Mouse (Mus musculus) left cerebral cortex, postnatal 14 days (tissue): ENCODE data around the gene Sohlh1. TPM values are rescaled to one million over a fixed set of nuclear protein-coding genes. Genes with fewer than 3 reads are reported as not detected.
"Not testable (repeated sequence)": the region's sequence is repeated elsewhere in the genome, so short reads cannot be mapped to it uniquely, and the experiment has no call there.

Experiments used
- DNase-seq, 2 experiments: peaks; one replicate each; pipeline ENCODE4 v3.0.0; 2021 to 2022; ENCODE audit warnings: low spot score in 2 of 2, mixed read lengths in 1 of 2
- intact Hi-C: fragments of 180-260 bp; cut with DNase I; formaldehyde crosslinking; loops from one replicate; pipeline ENCODE4 v1.15.1; 2025
- total RNA-seq, 2 experiments: library from RNA; stranded (reverse); gene quantifications; 2 replicates each; pipeline ENCODE4 v1.2.3; 2021

Gene Sohlh1
- total RNA-seq, 2 experiments from 2014 or later = not detected

GRCm38 (mm10) chr2:25846516-25846915, 532 bp downstream of the Sohlh1 start:
- intact Hi-C loops = no loop called here
- no peak for DNase-seq

- intact Hi-C loops = no loop called here
- no peak for DNase-seq
These were observed 3.0 kb downstream of the Sohlh1 start for GRCm38 (mm10) chr2:25844097-25844496.

GRCm38 (mm10) chr2:25842758-25843157, 4.3 kb downstream of the Sohlh1 start:
- intact Hi-C loops = no loop called here
- DNase-seq = peak; percentile 40 to 62

GRCm38 (mm10) chr2:25842161-25842560, 4.9 kb downstream of the Sohlh1 start:
- DNase-seq = no peak
- intact Hi-C loops = no loop called here

GRCm38 (mm10) chr2:25836291-25836690, 10.8 kb downstream of the Sohlh1 start:
- intact Hi-C loops = loop anchor here (2.0 to 10.0 kb wide), 3 partner anchors 77 to 309 kb away; no protein-coding TSS in a partner anchor
- peak; percentile 81 to 89 for DNase-seq

- intact Hi-C loops = loop anchor here (10.0 kb wide), 2 partner anchors 184 to 314 kb away; no protein-coding TSS in a partner anchor
- DNase-seq = no peak
These were observed 16.3 kb downstream of the Sohlh1 start for GRCm38 (mm10) chr2:25830786-25831185.

GRCm38 (mm10) chr2:25828344-25828947, 18.6 kb downstream of the Sohlh1 start:
- no peak for DNase-seq

GRCm38 (mm10) chr2:25824751-25825150, 22.3 kb downstream of the Sohlh1 start:
- DNase-seq = no peak
- intact Hi-C loops = no loop called here

More at GRCm38 (mm10) chr2:25828344-25828947, 18.6 kb downstream of the Sohlh1 start:
- intact Hi-C loops = no loop called here

GRCm38 (mm10) chr2:25822806-25823205, 24.2 kb downstream of the Sohlh1 start, which contains the start of gene Lcn9:
Gene Lcn9 (plus strand): TSS chr2:25823153.
- intact Hi-C loops = no loop called here
- peak; percentile 24 to 61 for DNase-seq

- intact Hi-C loops = not testable (repeated sequence)
These were observed 31.3 kb downstream of the Sohlh1 start, which contains the start of gene Glt6d1 for GRCm38 (mm10) chr2:25815748-25816147. Gene Glt6d1 (minus strand): TSS chr2:25815848.

GRCm38 (mm10) chr2:25813364-25813763, 33.7 kb downstream of the Sohlh1 start:
- intact Hi-C loops = no loop called here
- DNase-seq = no peak

More at GRCm38 (mm10) chr2:25815748-25816147, 31.3 kb downstream of the Sohlh1 start, which contains the start of gene Glt6d1:
- DNase-seq = not testable (repeated sequence)

GRCm38 (mm10) chr2:25811711-25812110, 35.3 kb downstream of the Sohlh1 start:
- no peak for DNase-seq
- intact Hi-C loops = no loop called here

GRCm38 (mm10) chr2:25798065-25798464, 49.0 kb downstream of the Sohlh1 start:
- no peak for DNase-seq
- intact Hi-C loops = no loop called here

- DNase-seq = no peak
- intact Hi-C loops = no loop called here
These were observed 49.4 kb downstream of the Sohlh1 start for GRCm38 (mm10) chr2:25797635-25798034.

Other genes starting within 250 kb of the Sohlh1 start
- gene Rabl6, start 238.7 kb downstream of the Sohlh1 start, total RNA-seq = 100 to 1,000 TPM; 117 to 118 TPM
- not detected for gene Ccdc183, start 229.6 kb downstream of the Sohlh1 start, total RNA-seq
- gene Tmem141, start 225.2 kb downstream of the Sohlh1 start, total RNA-seq = 10 to 100 TPM; 27.2 to 27.7 TPM
- gene Fcna, start 219.2 kb downstream of the Sohlh1 start, total RNA-seq = 1 to 10 TPM in 1 of 2 experiments, under 1 TPM in 1; 0.72 to 1.1 TPM
- not detected for gene Lcn8, start 194.1 kb downstream of the Sohlh1 start, total RNA-seq
- gene Lcn5, start 189.3 kb downstream of the Sohlh1 start, total RNA-seq = not detected
- not detected for gene Lcn6, start 170.5 kb downstream of the Sohlh1 start, total RNA-seq
- not detected for gene Lcn10, start 164.5 kb downstream of the Sohlh1 start, total RNA-seq
- gene Obp2a, start 147.2 kb downstream of the Sohlh1 start, total RNA-seq = not detected
- 10 to 100 TPM; 85.8 to 98.2 TPM for gene Bmyc, start 140.5 kb downstream of the Sohlh1 start, total RNA-seq
- gene Obp2b, start 110.2 kb downstream of the Sohlh1 start, total RNA-seq = not detected
- not detected for gene Lcn3, start 81.7 kb downstream of the Sohlh1 start, total RNA-seq
- gene Lcn11, start 70.2 kb downstream of the Sohlh1 start, total RNA-seq = not detected
- not detected for gene Gm13539, start 65.0 kb downstream of the Sohlh1 start, total RNA-seq
- gene Glt6d1, start 31.4 kb downstream of the Sohlh1 start, total RNA-seq = not detected
- not detected for gene Lcn9, start 24.1 kb downstream of the Sohlh1 start, total RNA-seq
- gene Kcnt1, start 16.5 kb upstream of the Sohlh1 start, total RNA-seq = 100 to 1,000 TPM; 114 to 120 TPM
- 100 to 1,000 TPM; 139 to 167 TPM for gene Camsap1, start 136.0 kb upstream of the Sohlh1 start, total RNA-seq
- gene Ubac1, start 174.5 kb upstream of the Sohlh1 start, total RNA-seq = 10 to 100 TPM; 80.3 to 86.7 TPM